Mouse (Mus musculus) bone marrow macrophage, adult 2 months (primary cell): ENCODE measurements around the gene Nemp1. TPM values are rescaled to one million over a fixed set of nuclear protein-coding genes. Genes with fewer than 3 reads are reported as not detected.

Experiments
- H3K27ac ChIP-seq: 2 replicates; pipeline ENCODE4 v1.5.1; 2012; ENCODE audit warnings: low read depth, low read length; ENCODE audit not compliant: insufficient read depth
- H3K4me1 ChIP-seq: 2 replicates; pipeline ENCODE4 v1.6.1; 2012; ENCODE audit warnings: low read length; ENCODE audit not compliant: control insufficient read depth, insufficient read depth
- H3K4me3 ChIP-seq: 2 replicates; pipeline ENCODE4 v1.5.1; 2012; ENCODE audit warnings: mild to moderate bottlenecking, low read length, moderate library complexity; ENCODE audit not compliant: insufficient read depth
- CTCF ChIP-seq: IDR thresholded peaks from 2 replicates; pipeline ENCODE4 v1.5.1; 2012; ENCODE audit warnings: low read depth, mild to moderate bottlenecking, low read length, moderate library complexity
- POLR2A ChIP-seq: IDR thresholded peaks from 2 replicates; pipeline ENCODE4 v1.6.1; 2012; ENCODE audit warnings: mild to moderate bottlenecking, low read depth, low read length, borderline replicate concordance
- polyA plus RNA-seq: library from polyadenylated mRNA; stranded (reverse); fragments of >200 nt; gene quantifications from 2 replicates; pipeline ENCODE4 v1.2.4, GENCODE M21; 2012; ENCODE audit not compliant: missing spikeins, insufficient read depth, insufficient read length

Gene Nemp1
- polyA plus RNA-seq, 1 experiment: 11.0 TPM

DNA sequence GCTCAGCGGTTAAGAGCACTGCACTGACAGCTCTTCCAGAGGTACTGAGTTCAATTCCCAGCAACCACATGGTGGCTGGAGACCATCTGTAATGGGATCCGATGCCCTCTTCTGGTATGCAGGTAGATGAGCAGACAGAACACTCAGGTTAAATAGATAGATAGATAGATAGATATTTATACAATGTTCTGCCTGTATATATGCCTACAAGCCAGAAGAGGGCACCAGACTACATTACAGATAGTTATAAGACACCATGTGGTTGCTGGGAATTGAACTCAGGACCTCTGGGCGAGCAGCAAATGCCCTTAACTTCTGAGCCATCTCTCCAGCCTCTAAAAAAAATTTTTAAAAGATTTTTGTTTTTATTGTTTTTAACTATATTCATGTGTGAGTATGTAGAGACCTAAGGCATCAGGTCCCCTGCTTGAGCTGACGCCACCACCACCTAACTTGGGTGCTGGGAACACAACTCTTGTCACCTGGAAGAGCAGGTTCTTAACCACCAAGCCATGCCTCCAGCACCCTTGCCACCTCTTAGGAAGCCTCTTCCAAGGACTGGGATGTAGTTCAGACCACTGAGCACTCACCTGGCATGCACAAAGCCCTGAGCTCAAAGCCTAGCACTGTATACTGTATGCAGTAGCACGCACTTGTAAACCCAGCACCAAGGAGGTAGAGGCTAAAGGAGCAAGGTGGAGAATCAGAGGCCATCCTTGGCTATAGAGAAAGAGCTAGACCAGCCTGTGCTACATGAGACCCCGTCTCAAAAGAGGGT is 43.1 kb upstream of the Nemp1 start:
- TF ChIP-seq POLR2A (0 out of 2 replicates have a peak, but pooled peaks have one; percentile 30), CTCF (no peak)
- Histone ChIP-seq H3K4me3 (no peak overlapping the region), H3K27ac (no peak overlapping the region), H3K4me1 (peaks cover 13% of the 10 kb centered on the region)

- TF ChIP-seq POLR2A: no peak
- TF ChIP-seq CTCF: peak; percentile 26; the same call in 1 of the 2 replicates
- H3K4me1 ChIP-seq: peaks cover 37% of the 10 kb centered on the region
Observed at GRCm38 (mm10) chr10:127626433-127626832, 40.3 kb upstream of the Nemp1 start.

GRCm38 (mm10) chr10:127631261-127632214 is 35.2 kb upstream of the Nemp1 start:
- TF ChIP-seq POLR2A (0 out of 2 replicates have a peak, but pooled peaks have one; percentile 24), CTCF (no peak)
- H3K27ac ChIP-seq: peak overlapping the region; percentile 93
- H3K4me1 ChIP-seq: peaks cover 71% of the 10 kb centered on the region
- peak overlapping the region; percentile 14 for H3K4me3 ChIP-seq

More at GRCm38 (mm10) chr10:127626433-127626832, 40.3 kb upstream of the Nemp1 start:
- no peak overlapping the region for H3K4me3 ChIP-seq
- no peak overlapping the region for H3K27ac ChIP-seq

- Histone ChIP-seq H3K4me3 (no peak overlapping the region), H3K4me1 (peaks cover 71% of the 10 kb centered on the region), H3K27ac (peak overlapping the region; percentile 93)
- TF ChIP-seq CTCF (no peak), POLR2A (no peak)
Observed at GRCm38 (mm10) chr10:127632668-127633271, 33.9 kb upstream of the Nemp1 start.

DNA sequence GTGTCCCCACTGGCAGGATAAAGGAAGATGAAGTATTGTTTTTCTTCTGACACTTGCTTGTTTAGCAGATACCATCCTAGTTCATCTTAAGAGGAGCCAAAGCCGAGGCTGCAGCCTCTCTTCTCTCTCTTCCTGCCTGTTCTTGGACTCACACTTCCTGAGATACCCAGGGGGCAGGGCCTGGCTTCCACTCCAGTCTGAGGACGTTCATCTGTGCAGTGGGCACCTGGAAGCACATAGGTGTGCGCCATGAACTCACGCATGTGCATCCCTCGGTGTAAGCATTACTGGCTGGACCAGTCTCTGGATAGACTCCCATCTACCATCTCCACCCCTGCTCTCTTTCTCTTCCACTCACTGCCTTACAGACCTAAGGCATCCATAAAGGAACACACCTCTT is 26.3 kb upstream of the Nemp1 start:
- no peak overlapping the region for H3K27ac ChIP-seq
- peaks cover 22% of the 10 kb centered on the region for H3K4me1 ChIP-seq
- H3K4me3 ChIP-seq: no peak overlapping the region
- TF ChIP-seq POLR2A (no peak), CTCF (no peak)

- peaks cover 20% of the 10 kb centered on the region for H3K4me1 ChIP-seq
- peak overlapping the region; percentile 100 for H3K27ac ChIP-seq
- TF ChIP-seq POLR2A (no peak), CTCF (peak; percentile 78)
- H3K4me3 ChIP-seq: peak overlapping the region; percentile 86
Observed at GRCm38 (mm10) chr10:127641861-127642771, 24.6 kb upstream of the Nemp1 start.

- Histone ChIP-seq H3K27ac (peak within 1 kb of the TSS; percentile 100), H3K4me1 (peaks cover 20% of the 10 kb centered on the region), H3K4me3 (peak within 1 kb of the TSS; percentile 86)
- no peak for TF ChIP-seq CTCF
- TF ChIP-seq POLR2A: no peak; the same call in 1 of the 2 replicates
Observed at GRCm38 (mm10) chr10:127642772-127643552, 23.7 kb upstream of the Nemp1 start, which contains the start of gene Stat6. Gene Stat6, plus strand, starts transcription at chr10:127642986.
